Mouse (Mus musculus): ENCODE measurements around the gene Tmem255b.

Tmem255b gene

DNA sequence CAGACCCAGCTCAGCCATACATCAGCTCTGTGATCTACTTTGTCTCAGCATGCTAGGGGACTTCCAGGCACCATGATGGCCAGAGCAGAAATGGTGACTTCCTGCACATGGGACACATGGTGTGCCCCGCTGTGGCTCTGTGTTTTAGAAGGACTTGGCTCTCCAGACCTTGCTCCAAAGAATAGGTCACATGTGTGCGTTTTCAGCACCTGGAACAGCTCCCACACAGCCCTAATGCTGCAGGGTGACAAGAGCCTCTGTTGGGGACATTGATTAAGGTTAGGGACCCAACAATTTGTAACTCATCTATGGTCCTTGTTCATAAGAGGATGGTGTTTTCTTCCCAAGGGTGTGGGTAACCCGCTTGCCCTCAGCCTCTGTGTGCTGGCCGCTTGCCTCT is 13.2 kb downstream of the Tmem255b start:
- DNase-seq: peak; percentile 82 to 83

- DNase-seq: no peak
Measured at GRCm38 (mm10) chr8:13451747-13452277, 16.8 kb downstream of the Tmem255b start.

DNA sequence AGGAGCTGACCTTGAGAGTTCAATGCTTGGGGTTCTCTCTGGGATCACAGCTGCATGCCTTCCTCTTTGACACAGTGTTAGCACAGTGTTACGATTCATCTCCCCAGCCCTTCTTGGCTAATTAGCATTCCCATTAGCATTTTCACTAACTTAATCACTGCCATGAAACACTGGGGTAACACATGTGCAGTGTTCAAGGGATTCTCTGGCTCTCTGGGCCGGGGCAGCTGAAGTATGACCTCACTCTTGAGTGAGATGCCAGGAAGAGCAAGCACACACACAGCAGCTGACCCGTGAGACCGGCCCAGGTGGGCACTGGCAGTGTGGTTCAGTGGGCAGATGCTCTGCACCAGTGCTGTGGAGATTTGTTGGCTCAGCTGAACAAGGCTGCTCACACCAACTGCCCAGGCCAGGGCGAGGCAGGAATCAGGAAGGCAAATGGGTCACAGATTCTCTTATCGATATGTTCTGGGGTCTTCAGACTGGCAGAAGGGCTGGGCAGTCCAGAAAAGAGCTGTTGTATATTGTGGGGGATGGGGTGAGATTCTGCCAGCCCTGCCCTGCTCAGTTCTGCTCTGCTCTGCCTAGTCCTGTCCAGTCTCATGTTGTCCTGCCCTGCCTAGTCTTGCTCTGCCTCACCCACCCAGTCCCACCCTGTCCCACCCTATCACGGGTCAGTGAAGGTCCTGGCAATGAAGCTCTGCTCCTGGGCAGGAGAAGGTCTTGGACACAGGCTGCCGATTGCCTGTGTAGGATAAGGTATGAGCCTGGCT is 19.5 kb downstream of the Tmem255b start:
- no peak for DNase-seq

GRCm38 (mm10) chr8:13455295-13455694 is 20.3 kb downstream of the Tmem255b start:
- peak; percentile 83 to 86 for DNase-seq

GRCm38 (mm10) chr8:13459431-13459830 is 24.4 kb downstream of the Tmem255b start:
- no peak for DNase-seq

DNA sequence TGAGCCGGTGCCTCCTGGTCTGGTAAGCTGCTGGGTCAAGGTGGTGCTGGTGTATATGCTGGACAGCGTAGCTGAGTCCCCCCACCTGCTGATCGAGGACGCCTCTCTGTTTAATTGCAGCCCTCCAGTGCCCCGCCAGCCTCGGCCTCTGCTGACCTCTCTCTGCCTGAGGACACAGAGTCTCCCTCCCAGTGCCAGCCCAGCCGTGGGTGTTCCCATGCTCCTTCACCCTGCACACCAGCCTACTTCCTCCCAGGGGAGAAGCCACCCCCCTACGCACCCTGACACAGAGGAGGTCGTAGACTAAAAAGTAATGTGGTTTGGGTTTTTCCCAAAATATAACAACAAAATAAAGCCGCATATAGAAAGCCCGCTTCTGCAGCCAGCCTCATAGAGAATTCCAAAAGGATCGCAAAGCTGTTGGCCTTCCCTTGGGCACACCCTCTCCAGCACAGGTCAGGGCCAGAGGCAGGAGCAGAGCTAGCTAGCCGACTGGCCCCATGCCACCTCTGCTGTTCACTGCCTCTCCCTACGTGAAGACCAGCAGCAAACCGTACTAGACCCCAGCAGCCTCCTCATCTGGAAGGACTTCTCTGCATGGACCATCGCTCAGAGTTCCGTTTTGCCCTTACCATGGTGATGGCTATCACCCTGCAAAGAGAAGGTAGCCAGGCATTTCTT is 26.2 kb downstream of the Tmem255b start:
- DNase-seq: peak; percentile 48 to 61

DNA sequence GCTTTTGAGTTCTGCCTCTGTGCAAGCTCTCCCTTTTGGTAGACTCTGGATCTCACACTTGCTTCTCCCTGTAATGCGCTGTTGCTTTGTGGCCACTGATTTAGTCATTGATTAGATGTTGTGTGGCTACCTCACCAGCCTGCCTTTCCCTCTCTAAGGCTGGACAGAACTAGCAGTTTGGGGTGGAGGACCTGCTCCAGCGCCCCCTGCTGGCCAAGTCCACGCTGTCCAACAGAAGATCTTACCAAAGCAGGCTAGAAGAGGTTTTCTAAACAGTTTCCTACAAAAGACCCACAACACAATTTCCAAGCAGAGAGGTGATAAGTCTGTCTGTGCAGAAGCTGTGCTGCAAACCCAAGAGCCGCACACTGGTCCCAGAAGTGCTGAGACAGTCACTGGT is 26.9 kb downstream of the Tmem255b start:
- DNase-seq: peak; percentile 89

DNA sequence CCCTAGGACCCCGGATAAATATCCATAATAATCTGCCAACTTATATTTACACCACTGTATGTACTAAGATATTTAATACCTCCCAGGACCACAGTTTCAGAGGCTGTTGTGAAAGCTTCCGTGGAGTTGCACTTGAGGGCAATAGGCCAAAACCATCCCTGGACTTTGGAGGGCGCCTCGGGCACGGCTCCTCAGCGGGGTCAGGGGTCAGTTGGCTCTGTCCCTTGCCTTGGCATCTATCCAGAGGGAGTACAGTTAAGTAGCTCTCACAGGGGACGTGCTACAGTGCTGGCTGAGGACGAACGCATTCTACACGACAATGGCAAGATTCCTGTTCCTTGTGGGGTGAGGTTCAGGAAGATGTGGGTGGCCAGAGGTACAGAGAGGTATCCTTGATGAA is 27.4 kb downstream of the Tmem255b start:
- peak; percentile 72 to 80 for DNase-seq

GRCm38 (mm10) chr8:13465324-13465723 is 30.3 kb downstream of the Tmem255b start:
- DNase-seq: peak; percentile 66 to 79

DNA sequence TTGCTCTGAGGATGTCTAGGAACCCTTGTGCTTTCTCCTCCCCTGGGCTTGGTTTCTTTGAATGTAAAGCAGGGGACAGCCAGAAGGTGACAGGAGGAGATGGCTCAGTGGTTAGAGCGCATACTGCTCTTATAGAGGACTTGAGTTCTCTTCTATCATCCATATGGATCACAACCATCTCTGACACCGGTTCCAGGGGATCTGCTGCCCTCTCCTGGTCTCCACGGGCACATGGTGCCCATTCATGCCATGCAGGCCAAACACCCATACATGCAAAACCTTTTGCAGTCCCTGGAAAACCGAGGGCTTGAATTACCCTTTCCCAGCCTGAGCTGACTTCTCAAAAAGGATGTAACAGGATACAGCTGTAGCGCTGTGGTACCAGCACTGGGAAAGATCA is 32.0 kb downstream of the Tmem255b start:
- DNase-seq: peak; percentile 50 to 57

DNA sequence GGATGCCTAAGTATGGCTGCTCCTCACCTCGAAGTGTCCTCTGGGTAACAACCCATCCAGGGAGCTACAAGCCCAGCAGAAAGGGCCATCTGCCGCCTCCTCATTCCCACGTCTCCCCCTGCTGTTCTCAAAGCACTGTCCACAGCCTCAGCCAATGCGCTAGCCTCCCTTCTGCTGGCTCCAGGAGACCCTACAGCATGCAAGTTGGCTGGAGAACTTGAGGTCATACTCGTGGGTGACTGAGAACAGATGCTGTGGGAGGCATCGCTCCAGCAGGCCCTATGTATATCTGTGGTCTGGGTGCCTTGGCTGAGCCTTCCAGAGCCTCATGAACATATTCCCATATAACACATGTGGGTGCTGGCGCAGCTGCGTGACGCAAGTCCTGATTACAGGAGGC is 33.7 kb downstream of the Tmem255b start:
- peak in 1 of 2 experiments; percentile 46 for DNase-seq

- no peak for DNase-seq
Measured at GRCm38 (mm10) chr8:13471484-13471883, 36.5 kb downstream of the Tmem255b start.

DNA sequence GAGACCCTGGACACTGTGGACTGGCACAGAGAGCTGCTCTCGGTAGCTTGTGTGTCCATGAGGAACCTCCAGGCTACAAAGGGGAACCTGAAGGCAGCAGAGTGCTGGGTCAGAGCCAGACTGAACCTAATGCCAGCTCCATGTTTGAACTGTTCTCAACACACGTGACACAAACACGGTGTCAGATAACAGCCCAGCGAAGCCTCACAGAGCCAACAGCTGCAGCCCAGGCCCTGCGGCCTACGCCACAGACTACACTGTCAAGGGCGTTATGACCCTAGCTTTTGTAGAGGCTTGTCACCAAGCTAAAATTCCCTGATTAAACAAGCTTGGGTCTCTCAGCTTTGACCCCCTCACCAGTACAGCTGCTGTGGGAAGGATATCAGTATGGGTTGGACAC is 37.3 kb downstream of the Tmem255b start:
- DNase-seq: peak in 1 of 2 experiments; percentile 46

- no peak for DNase-seq
Measured at GRCm38 (mm10) chr8:13475892-13476291, 40.9 kb downstream of the Tmem255b start.

- no peak for DNase-seq
Measured at GRCm38 (mm10) chr8:13481089-13481554, 46.1 kb downstream of the Tmem255b start.

GRCm38 (mm10) chr8:13481596-13481995 is 46.6 kb downstream of the Tmem255b start:
- no peak for DNase-seq

GRCm38 (mm10) chr8:13482101-13482801 is 47.3 kb downstream of the Tmem255b start:
- peak in 1 of 2 experiments; percentile 50 for DNase-seq

DNA sequence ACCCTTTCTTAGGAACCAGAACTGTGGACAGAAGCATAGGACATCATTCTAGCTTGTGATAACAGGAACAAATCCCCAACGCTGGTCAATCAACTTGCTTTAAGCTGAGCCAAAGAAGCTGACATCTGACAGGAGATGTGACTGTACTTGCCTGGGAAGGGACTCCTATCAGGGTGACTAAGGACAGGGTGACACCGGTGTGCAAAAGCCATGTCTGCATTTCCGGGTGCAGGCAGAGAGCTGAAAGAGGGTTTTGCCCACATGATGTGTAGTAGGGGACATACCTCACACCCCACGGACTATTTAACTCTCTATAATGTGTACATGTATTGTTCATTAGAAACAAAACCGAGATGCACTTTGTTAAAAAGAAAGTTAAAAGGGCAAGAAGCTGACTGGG is 48.2 kb downstream of the Tmem255b start:
- no peak for DNase-seq

GRCm38 (mm10) chr8:13489351-13489750 is 54.4 kb downstream of the Tmem255b start:
- no peak for DNase-seq

DNA sequence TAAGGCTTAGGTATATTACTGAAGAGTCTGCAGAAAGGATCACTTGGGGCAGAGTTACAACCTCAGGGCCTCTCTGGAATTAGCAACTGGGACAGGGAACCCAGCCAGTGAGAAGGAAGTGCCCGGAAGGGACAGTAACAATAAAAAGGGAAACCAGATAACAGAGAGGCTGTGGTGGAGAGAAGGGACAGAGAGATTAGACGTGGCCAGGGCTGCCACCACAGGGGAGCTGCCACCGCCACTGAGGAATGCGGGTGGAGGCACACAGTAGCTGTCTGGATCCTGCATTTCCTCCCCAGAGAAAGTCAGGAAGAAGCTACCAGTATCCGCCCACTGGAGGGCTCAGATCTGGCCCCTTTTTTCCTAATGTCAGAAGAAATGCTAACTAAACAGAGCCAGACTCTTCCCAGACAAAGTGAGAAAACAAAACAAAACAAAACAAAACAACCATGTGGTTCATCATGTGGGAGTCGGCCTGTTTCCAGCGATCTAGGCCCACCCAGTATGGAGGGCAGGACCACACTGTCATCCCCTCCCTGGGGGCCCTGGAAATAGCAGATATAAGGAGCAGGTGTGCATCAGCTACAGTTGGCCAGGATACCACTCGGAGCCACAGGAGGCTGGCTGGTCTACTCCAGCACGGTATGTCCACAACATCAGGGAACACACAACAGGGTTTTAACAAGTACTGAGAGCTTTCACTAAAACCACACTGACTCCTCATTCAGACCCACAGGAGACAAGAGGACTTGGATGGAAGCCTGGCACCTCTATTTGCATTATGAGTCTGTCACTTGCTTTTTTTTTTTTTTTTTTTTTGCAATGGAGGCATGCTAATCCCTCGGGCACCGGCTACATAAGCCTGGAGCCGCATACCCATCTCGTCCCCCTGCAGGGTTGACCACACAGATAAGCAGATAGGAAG is 55.3 kb downstream of the Tmem255b start:
- DNase-seq: peak in 1 of 2 experiments; percentile 32

- DNase-seq: no peak
Measured at GRCm38 (mm10) chr8:13491491-13492010, 56.6 kb downstream of the Tmem255b start.

Data from kidney, postnatal 4 days (tissue).